Mouse (Mus musculus) frontal cortex, adult 2 months (tissue): ENCODE measurements at regions not wholly inside any gene's neighbourhood (a gene's known extent, or its start where the extent isn't known, plus 50 kb on each side); places are given as distances from the start of the nearest gene placed in this dataset.

ENCODE experiments used
- DNase-seq, 2 experiments: peaks; one replicate each; pipeline ENCODE4 v3.0.0; 2022; ENCODE audit warnings: low spot score in 1 of 2; ENCODE audit errors: extremely low spot score in 1 of 2

GRCm38 (mm10) chr14:114856243-114857031, 235.6 kb upstream of the Gpc5 start:
- DNase-seq = no peak

- no peak for DNase-seq
These were observed 234.8 kb upstream of the Gpc5 start for GRCm38 (mm10) chr14:114857171-114857570.

- no peak for DNase-seq
These were observed 234.3 kb upstream of the Gpc5 start for GRCm38 (mm10) chr14:114857689-114858088.

- no peak for DNase-seq
These were observed 228.4 kb upstream of the Gpc5 start for GRCm38 (mm10) chr14:114863585-114863984.

- no peak for DNase-seq
These were observed 227.9 kb upstream of the Gpc5 start for GRCm38 (mm10) chr14:114864102-114864501.

GRCm38 (mm10) chr14:114869233-114869632, 222.8 kb upstream of the Gpc5 start:
- DNase-seq = no peak

GRCm38 (mm10) chr14:114875101-114875500, 216.9 kb upstream of the Gpc5 start:
- DNase-seq = no peak

- DNase-seq = no peak
These were observed 215.6 kb upstream of the Gpc5 start for GRCm38 (mm10) chr14:114876427-114876826.

- DNase-seq = no peak
These were observed 214.5 kb upstream of the Gpc5 start for GRCm38 (mm10) chr14:114877477-114877876.

- no peak for DNase-seq
These were observed 211.7 kb upstream of the Gpc5 start for GRCm38 (mm10) chr14:114880291-114880690.

GRCm38 (mm10) chr14:114904109-114904508, 187.9 kb upstream of the Gpc5 start:
- DNase-seq = no peak

GRCm38 (mm10) chr14:114912271-114912670, 179.7 kb upstream of the Gpc5 start:
- DNase-seq = peak in 1 of 2 experiments; percentile 31

GRCm38 (mm10) chr14:114913238-114913637, 178.8 kb upstream of the Gpc5 start:
- peak; percentile 33 to 78 for DNase-seq

GRCm38 (mm10) chr14:114945744-114946143, 146.3 kb upstream of the Gpc5 start:
- no peak for DNase-seq

GRCm38 (mm10) chr14:114946321-114946720, 145.7 kb upstream of the Gpc5 start:
- DNase-seq = no peak

GRCm38 (mm10) chr14:114948341-114949155, 143.5 kb upstream of the Gpc5 start:
- DNase-seq = peak in 1 of 2 experiments; percentile 6

- no peak for DNase-seq
These were observed 142.9 kb upstream of the Gpc5 start for GRCm38 (mm10) chr14:114949156-114949496.

- DNase-seq = no peak
These were observed 139.7 kb upstream of the Gpc5 start for GRCm38 (mm10) chr14:114952280-114952679.

GRCm38 (mm10) chr14:114953070-114953665, 138.8 kb upstream of the Gpc5 start:
- DNase-seq = no peak

- no peak for DNase-seq
These were observed 137.7 kb upstream of the Gpc5 start for GRCm38 (mm10) chr14:114954287-114954686.

GRCm38 (mm10) chr14:114955572-114955971, 136.4 kb upstream of the Gpc5 start:
- DNase-seq = no peak
